Mouse (Mus musculus) hindbrain, postnatal 0 days (tissue): Measurements from ENCODE around the gene Spats2. TPM values are rescaled to one million over a fixed set of nuclear protein-coding genes. Genes with fewer than 3 reads are reported as not detected.

Source experiments
- ATAC-seq: fragments of 200-750 bp; cut with Nextera tagmentation; 2 replicates; pipeline ENCODE4 v1.8.0; 2017; ENCODE audit warnings: mild to moderate bottlenecking, moderate TSS enrichment, moderate library complexity
- DNase-seq: peaks from one replicate; pipeline ENCODE4 v3.0.0-alpha.2; 2015; ENCODE audit warnings: low spot score
- H3K27ac ChIP-seq: fragments of 300-500 bp; sonication (generic); 2 replicates; pipeline ENCODE4 v1.5.1; 2014; ENCODE audit warnings: mild to moderate bottlenecking
- H3K27me3 ChIP-seq: fragments of 300-500 bp; sonication (generic); 2 replicates; pipeline ENCODE4 v1.6.1; 2014; ENCODE audit warnings: low read length, mixed read lengths; ENCODE audit not compliant: insufficient read depth
- H3K36me3 ChIP-seq: fragments of 300-500 bp; sonication (generic); 2 replicates; pipeline ENCODE4 v1.6.1; 2014; ENCODE audit warnings: low read length, mixed read lengths; ENCODE audit not compliant: insufficient read depth
- H3K4me1 ChIP-seq: fragments of 300-500 bp; sonication (generic); 2 replicates; pipeline ENCODE4 v1.6.1; 2014; ENCODE audit warnings: antibody characterized with exemption, low read length, mixed read lengths; ENCODE audit not compliant: insufficient read depth
- H3K4me2 ChIP-seq: fragments of 300-500 bp; sonication (generic); 2 replicates; pipeline ENCODE4 v1.6.1; 2014; ENCODE audit warnings: low read depth, mild to moderate bottlenecking, low read length, moderate library complexity, mixed read lengths
- H3K4me3 ChIP-seq: fragments of 300-500 bp; sonication (generic); 2 replicates; pipeline ENCODE4 v1.5.1; 2014; ENCODE audit warnings: low read length
- H3K9ac ChIP-seq: fragments of 300-500 bp; sonication (generic); replicated peaks from 2 replicates; pipeline ENCODE4 v1.6.1; 2014; ENCODE audit warnings: mild to moderate bottlenecking, low read length, moderate library complexity, mixed read lengths
- H3K9me3 ChIP-seq: fragments of 300-500 bp; sonication (generic); 2 replicates; pipeline ENCODE4 v1.6.1; 2016; ENCODE audit warnings: low read length, mixed read lengths
- CTCF ChIP-seq: IDR thresholded peaks from 2 replicates; pipeline ENCODE4 v1.5.1; 2016; ENCODE audit warnings: antibody characterized with exemption, control low read depth, low read depth
- WGBS: fragments of 180-500 bp; shearing (Covaris S2); extraction: QIAGEN DNeasy Blood & Tissue Kit; methylation state at CpG from one replicate; pipeline ENCODE4 v1.1.7; 2014; 5-methylcytosine and 5-hydroxymethylcytosine counted together
- polyA plus RNA-seq: library from polyadenylated mRNA; unstranded; fragments of >200 nt; fragmentation: Nextera tagmentation; extraction: Ambion mirVana; gene quantifications from 2 replicates; pipeline ENCODE4 v1.2.1, GENCODE M21; 2015
- total RNA-seq: library from RNA; depleted of rRNA; stranded (reverse); fragments of >200 nt; gene quantifications from 2 replicates; pipeline ENCODE4 v1.2.3, GENCODE M21; 2014

Spats2 gene
- total and polyA plus RNA-seq, 2 experiments from 2014 or later: 23.4 to 23.6 TPM

- Histone ChIP-seq H3K9me3 (no peaks in the 10 kb centered on the region), H3K4me1 (no peaks in the 10 kb centered on the region), H3K4me3 (no peak overlapping the region), H3K4me2 (no peak overlapping the region), H3K9ac (no peak overlapping the region), H3K27me3 (no peaks in the 10 kb centered on the region), H3K36me3 (no peaks in the 10 kb centered on the region), H3K27ac (no peak overlapping the region)
- ATAC-seq (no peak), DNase-seq (no peak)
- TF ChIP-seq CTCF: no peak
- WGBS: 76% methylated on average over 12 of the region's 12 CpGs
Measured at GRCm38 (mm10) chr15:99163512-99164365, 38.0 kb downstream of the Spats2 start.

- ATAC-seq (no peak), DNase-seq (no peak)
- Histone ChIP-seq H3K36me3 (peaks cover 9% of the 10 kb centered on the region; the same call in 1 of the 2 replicates), H3K4me1 (no peaks in the 10 kb centered on the region), H3K4me2 (no peak overlapping the region), H3K27ac (no peak overlapping the region), H3K9me3 (no peaks in the 10 kb centered on the region), H3K9ac (no peak overlapping the region), H3K4me3 (no peak overlapping the region), H3K27me3 (no peaks in the 10 kb centered on the region)
- no peak for TF ChIP-seq CTCF
- 95% methylated on average over 6 of the region's 6 CpGs for WGBS
Measured at GRCm38 (mm10) chr15:99172131-99172530, 46.4 kb downstream of the Spats2 start.

GRCm38 (mm10) chr15:99179639-99180038, 53.9 kb downstream of the Spats2 start:
- DNase-seq (no peak), ATAC-seq (no peak)
- WGBS: 87% methylated on average over 2 of the region's 2 CpGs
- Histone ChIP-seq H3K4me3 (no peak overlapping the region), H3K27me3 (no peaks in the 10 kb centered on the region), H3K9me3 (no peaks in the 10 kb centered on the region), H3K4me2 (no peak overlapping the region), H3K27ac (no peak overlapping the region), H3K36me3 (peaks cover 16% of the 10 kb centered on the region), H3K9ac (no peak overlapping the region), H3K4me1 (no peaks in the 10 kb centered on the region)
- TF ChIP-seq CTCF: no peak; the same call in 1 of the 2 replicates

GRCm38 (mm10) chr15:99184217-99184914, 58.6 kb downstream of the Spats2 start:
- Histone ChIP-seq H3K36me3 (peaks cover 31% of the 10 kb centered on the region), H3K4me3 (no peak overlapping the region), H3K4me1 (no peaks in the 10 kb centered on the region), H3K9ac (no peak overlapping the region), H3K27ac (no peak overlapping the region), H3K27me3 (no peaks in the 10 kb centered on the region), H3K9me3 (no peaks in the 10 kb centered on the region), H3K4me2 (no peak overlapping the region)
- ATAC-seq (no peak), DNase-seq (no peak)
- no peak for TF ChIP-seq CTCF
- 90% methylated on average over 9 of the region's 9 CpGs for WGBS

- no peaks in the 10 kb centered on the region for H3K27me3 ChIP-seq
- H3K9me3 ChIP-seq: no peaks in the 10 kb centered on the region
- no peak for DNase-seq
- H3K4me3 ChIP-seq: no peak overlapping the region
- WGBS: 55% methylated on average over 10 of the region's 10 CpGs
- ATAC-seq: no peak
- no peaks in the 10 kb centered on the region for H3K4me1 ChIP-seq
- H3K27ac ChIP-seq: no peak overlapping the region
- no peak overlapping the region for H3K9ac ChIP-seq
- no peaks in the 10 kb centered on the region; the same call in 1 of the 2 replicates for H3K36me3 ChIP-seq
- TF ChIP-seq CTCF: no peak
- H3K4me2 ChIP-seq: no peak overlapping the region
Measured at GRCm38 (mm10) chr15:99194358-99194757, 68.6 kb downstream of the Spats2 start.

GRCm38 (mm10) chr15:99195043-99195442, 69.3 kb downstream of the Spats2 start:
- H3K27ac ChIP-seq: no peak overlapping the region
- no peaks in the 10 kb centered on the region for H3K9me3 ChIP-seq
- H3K4me3 ChIP-seq: no peak overlapping the region
- no peaks in the 10 kb centered on the region for H3K27me3 ChIP-seq
- 34% methylated on average over 6 of the region's 6 CpGs for WGBS
- DNase-seq (peak; percentile 58), ATAC-seq (no peak)
- H3K4me2 ChIP-seq: no peak overlapping the region
- H3K36me3 ChIP-seq: no peaks in the 10 kb centered on the region; the same call in 1 of the 2 replicates
- H3K4me1 ChIP-seq: no peaks in the 10 kb centered on the region
- TF ChIP-seq CTCF: no peak
- no peak overlapping the region for H3K9ac ChIP-seq
